Mouse (Mus musculus): Measurements from ENCODE around the gene Fnip1. TPM values are rescaled to one million over a fixed set of nuclear protein-coding genes. Genes with fewer than 3 reads are reported as not detected.

Fnip1 gene
- total RNA-seq, 2 experiments from 2014 or later, result 32.4 to 36.0 TPM

DNA sequence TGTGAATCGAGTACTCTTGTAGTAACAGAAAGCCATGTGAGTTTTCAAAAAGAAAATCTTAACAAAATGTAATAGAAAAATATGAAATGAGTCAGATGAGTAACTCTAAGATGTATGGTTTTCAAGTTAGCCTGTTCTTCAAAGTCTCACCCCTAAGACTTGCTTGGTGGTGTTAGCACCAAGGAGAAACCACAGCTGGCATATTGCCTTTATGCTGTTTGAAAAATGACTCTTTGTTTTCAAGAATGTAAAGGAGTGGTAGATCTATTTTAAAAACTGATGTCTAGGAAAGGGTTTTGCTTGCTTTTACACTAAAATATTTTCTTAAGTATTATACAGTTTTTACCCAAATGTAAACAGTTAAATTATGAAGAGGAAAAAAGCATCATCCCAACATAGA lies 16.5 kb downstream of the Fnip1 start:
- no peak for ATAC-seq (replicated peaks; ENCODE audit: poor library complexity)

DNA sequence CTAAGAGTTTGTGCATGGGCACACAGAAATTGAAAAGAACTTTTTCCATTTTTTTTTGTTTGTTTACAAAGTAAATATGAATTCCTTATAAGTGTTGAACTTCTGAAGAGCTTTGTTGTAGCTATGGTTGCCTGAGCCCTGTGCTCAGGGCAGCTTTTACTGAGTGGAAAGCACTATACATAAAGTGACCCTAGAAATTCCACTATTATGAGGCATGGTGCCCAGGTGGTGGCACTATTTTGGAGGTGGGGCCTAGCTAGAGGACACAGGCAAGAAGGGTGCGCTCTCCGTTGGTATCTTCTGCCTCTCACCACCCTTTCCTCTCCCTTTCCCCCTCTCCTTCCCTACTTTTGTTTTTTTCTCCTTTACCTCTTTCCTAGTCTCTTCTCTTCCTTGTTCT lies 18.9 kb downstream of the Fnip1 start:
- ATAC-seq (replicated peaks; ENCODE audit: poor library complexity), result 0 out of 2 replicates have a peak, but pooled peaks have one; percentile 26

DNA sequence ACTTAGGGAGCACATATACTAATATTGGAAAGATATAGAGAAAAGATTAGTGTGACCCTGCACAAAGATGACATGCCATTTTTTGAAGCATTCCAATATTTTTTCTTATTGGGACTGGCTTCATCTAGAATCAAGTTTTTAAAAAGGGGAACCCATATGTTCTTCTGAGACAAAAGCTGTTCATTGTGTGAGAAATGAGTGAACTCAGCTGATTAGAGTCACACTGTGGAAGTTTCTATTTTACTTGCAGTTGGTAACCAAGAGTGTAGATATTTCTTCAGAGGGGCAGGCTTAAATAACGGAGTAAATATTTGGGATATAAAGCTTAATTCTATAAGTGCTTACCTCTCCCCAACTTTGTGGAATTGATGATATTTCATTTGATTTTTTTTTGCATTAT lies 20.2 kb downstream of the Fnip1 start:
- ATAC-seq (replicated peaks; ENCODE audit: poor library complexity), result no peak

DNA sequence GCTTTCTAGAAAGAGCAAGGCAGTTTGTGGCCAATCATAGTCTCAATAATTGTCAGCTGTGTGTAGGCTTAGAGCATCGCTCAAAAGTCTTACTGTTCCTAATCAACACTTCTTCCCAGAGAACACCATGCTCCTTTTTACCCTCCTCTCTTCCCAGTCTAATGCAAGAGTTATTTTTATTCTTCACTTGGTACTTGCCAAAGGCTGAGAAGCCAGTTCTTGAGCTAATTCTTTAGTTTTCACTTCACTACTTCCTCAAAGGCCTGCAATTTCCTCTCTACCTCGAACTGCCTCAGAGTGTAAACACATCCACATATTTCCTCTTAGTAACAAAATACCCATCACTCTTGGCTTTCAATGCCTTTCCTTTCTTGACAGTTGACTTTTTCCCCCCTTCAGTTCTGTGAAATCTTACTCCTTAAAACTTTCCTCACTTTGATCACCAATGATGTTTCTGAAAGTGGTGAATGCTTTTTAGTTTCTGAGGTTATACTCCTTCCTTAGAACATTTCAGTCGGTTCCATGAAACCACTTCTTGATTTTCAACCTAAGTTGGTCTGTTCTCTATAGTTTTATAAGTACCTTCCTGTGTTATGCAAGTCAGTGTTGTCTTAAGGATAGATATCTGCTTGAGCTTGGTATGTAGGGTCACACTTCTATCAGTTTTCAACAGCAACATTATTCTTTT lies 26.7 kb downstream of the Fnip1 start:
- ATAC-seq (replicated peaks; ENCODE audit: poor library complexity), result peak; percentile 64

DNA sequence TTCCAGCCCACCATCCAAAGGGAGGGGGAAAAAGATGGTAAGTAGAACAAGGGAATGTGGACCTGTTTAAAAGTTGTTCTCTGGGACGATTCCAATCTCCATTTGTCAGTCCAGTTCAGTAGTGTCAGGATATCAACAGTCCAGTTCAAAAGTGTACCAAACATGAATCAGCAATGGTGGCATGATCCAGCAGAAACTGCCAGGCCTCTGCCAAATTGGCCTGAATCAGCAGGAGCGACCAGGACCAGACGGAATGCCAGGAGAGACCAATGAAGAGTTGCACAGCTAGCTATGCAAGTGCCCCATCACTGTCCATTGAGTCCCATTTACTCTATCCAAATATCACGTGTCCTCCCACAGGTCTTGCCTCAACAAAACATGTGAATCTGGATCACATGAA lies 34.2 kb downstream of the Fnip1 start:
- ATAC-seq (replicated peaks; ENCODE audit: poor library complexity), result no peak

DNA sequence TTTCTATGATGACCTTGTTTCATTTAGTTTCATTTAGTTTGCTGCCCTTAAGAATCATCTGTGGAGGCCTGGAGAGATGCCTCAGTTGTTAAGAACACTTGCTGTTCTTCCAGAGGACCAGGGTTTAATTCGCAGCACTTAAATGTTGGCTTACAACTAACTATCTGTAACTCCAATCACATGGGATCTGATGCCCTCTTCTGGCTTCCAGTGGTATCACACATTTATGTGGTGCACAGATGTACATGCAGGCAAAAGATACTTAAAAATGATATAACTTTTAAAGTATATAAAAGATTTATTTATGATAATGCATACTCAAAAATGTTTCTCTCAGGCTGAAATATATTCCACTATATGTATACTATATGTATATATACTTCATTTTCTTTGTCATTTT lies 40.4 kb downstream of the Fnip1 start:
- ATAC-seq (replicated peaks; ENCODE audit: poor library complexity), result peak; percentile 58; the same call in 1 of the 2 replicates

DNA sequence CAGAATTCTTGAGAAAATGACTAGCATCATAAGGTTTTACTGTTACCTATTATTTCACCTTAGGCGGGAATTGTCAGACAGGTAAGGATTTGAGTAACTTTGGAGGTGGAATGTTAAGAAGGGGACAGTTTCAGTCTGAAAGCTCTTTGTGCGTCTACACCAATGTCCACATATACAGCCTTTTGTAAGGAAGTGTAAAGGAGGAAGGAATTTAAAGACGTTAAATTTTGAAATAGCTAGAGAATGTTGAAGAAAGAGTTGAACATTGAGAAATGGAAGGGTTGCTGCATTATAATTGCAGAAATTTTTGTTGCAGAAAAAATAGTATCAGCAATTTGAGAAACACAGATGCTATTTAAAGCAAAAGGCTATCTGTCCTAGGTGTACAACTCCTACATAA lies 48.0 kb downstream of the Fnip1 start:
- peak; percentile 44; the same call in 1 of the 2 replicates for ATAC-seq (replicated peaks; ENCODE audit: poor library complexity)

DNA sequence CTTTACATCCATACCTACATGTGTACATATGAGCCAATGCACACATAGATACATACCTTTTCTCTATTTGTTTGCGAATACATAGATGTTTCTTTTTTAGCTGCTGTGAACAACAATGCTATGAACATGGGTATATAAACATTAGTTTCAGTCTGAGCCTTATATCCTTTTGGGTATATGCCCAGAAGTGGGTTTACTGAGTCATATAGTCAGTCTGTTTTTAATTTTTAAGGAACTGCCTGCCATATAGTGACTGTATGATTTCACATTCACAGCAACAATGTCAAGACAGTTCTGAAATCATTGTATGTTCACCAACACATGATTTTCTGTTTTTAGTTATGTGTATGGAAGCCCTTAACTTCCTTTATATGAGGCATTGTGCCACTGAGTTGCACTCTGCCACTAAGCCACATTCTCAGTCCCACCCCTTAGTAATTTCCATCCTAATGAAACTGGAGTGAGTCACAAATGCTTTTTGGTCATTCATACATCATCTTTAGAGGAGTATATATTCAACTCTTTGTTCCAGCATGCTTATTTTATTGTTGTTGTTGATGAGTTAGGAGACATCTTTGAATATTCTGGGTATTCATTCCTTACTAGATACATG lies 54.1 kb downstream of the Fnip1 start:
- ATAC-seq (replicated peaks; ENCODE audit: poor library complexity), result peak; percentile 57

DNA sequence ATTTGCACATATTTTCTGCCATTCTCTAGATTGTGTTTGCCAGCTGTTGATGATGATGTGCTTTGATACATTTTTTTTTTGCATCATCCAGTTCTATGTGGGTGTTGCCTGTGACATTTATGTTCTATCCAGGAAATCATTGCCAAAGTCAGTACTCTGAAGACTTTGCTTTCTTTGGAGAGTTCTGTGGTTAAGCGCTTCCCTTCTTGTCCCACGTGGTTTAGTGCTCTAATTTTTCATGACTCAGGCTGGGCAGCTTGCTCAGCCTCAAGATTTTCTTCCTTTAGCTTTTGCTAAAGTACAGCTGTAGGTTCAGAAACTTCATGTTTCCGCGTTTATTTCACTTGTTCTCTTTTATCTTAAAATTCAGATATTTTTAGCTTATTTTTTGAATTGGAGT lies 54.6 kb downstream of the Fnip1 start:
- peak; percentile 88 for ATAC-seq (replicated peaks; ENCODE audit: poor library complexity)

DNA sequence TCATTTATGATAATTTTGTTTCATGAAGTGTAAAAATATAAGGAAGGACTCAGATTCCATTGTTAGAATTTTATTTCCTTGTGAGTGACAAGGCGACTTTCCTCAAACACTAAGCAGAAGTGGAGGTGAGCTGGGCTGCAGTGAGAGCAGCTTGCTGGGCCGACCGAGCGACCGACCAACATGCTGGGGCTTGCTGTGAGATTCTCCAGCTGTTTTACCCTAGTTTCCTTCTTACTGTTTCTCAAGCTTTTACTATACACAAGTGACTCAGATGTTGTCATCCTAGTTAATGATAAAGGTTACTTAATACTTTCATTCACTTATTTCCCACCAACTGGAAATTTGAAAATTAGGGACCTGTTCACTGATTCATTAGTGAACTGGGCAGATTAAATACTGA lies 61.8 kb downstream of the Fnip1 start:
- ATAC-seq (replicated peaks; ENCODE audit: poor library complexity), result no peak

DNA sequence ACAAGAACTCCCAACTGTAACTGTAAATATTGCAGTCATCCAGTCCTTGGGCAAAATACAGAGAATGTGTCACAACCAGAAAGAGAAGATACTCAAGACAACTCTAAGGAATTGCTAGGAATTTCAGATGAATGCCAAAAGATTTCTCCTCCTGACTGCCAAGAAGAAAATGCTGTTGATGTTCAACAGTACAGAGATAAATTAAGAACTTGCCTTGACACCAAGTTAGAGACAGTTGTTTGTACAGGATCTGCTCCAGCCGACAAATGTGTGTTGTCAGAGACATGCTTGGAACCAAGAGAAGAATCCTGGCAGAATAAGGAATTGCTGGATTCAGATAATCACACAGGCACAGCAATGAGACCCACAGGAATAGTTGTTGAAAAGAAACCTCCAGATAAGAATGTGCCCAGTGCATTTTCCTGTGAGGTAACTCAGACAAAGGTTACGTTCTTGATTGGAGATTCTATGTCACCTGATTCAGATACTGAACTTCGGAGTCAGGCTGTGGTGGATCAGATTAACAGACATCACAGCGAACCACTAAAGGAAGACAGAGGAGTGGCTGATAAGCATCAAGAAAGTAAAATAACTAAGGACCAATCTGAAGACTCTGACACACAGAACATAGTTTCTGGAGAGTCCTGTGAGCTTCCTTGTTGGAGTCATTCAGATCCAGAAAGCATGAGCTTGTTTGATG lies 64.7 kb downstream of the Fnip1 start:
- ATAC-seq (replicated peaks; ENCODE audit: poor library complexity), result no peak

DNA sequence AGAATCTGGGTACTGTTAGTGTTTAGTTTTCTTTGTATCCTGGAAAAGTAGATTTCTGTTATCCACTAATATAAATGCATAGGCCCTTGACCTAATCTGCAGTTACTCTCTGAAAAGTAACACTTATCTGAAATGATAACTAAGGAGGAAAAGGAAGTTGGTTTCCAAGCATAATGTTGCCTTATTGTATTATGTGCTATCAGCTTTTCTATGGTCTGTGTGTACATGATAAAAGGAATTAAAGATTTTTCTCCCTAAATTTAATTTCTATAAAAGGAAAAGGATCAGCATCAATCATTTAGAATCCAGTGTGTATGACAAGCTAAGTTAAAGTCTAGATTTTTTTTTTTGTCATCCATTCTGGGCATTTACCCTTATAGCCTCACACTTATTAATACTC lies 75.6 kb downstream of the Fnip1 start:
- ATAC-seq (replicated peaks; ENCODE audit: poor library complexity), result no peak

DNA sequence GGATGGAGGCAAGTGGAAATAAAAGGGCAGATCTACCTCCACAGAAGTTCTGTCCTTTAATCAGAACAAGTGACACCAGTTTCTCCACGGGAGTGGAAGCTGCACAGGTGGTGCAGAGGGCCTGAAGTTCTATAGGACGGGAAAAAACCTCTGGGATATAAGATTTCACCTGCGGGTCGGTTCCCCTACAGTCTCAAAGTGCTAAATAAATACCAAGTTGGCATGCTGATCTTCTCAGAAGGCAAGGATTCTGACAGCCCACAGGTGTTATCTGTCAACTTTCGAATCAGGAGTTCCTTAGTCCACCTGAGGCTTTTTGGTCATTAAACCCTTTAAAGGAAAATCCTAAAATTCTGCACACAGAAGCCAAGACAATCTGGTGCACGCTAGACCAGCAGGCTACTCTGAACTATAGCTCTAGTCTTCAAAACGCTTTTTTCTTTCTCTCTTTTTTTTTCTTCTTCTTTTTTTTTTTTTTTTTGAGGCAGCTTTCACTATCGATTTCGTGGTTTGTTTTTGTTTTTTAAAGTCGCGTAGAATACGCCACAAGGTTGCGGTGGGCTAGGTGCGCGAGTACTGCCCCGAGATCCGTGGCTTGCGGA lies 84.0 kb downstream of the Fnip1 start:
- ATAC-seq (replicated peaks; ENCODE audit: poor library complexity), result no peak

DNA sequence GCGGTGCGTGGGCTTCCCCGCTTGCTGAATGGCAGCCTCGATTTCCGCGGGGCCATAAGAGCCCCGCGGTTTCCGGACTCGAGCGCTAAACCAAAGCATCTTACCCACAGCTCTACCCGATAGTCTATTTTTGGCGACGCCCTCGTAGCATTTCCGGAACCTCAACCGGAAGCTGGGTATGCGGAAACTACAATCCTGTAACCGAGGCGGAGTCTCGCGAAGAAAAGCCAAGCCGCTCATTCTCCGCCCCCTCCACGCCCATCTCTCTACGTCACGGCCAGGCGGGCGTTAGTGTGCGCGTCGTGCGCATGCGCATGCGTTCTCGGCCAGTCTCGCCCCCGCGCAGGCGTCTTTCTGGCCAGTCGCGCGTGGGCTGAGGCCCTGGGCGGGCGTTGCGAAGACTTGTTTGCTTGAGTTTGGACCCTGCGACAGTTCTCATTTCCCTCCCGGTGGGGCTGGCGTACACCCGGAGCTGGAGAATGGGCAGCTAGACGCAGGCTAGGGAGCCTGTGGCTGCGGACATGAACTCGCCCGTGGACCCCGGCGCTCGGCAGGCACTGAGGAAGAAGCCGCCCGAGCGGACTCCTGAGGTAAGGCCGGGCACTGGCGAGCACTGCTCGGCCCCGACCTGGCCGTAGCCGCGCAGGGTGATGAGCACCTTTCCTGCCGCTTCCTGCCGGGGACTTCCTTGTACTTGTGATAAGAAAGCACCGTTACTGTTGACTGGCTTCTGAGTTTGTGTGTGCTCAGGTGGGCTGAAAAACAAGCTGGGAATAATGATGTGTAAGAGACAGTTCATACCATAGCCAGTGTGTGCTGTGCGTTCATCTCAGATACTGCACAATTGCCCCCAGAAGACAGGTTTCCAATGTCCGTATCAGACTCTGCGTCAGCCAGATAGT lies 84.8 kb downstream of the Fnip1 start, which contains the start of gene Rapgef6:
Rapgef6 (plus strand) TSS at position 319 of the 902 bp plus-strand sequence.
- ATAC-seq (replicated peaks; ENCODE audit: poor library complexity), result peak; percentile 95

DNA sequence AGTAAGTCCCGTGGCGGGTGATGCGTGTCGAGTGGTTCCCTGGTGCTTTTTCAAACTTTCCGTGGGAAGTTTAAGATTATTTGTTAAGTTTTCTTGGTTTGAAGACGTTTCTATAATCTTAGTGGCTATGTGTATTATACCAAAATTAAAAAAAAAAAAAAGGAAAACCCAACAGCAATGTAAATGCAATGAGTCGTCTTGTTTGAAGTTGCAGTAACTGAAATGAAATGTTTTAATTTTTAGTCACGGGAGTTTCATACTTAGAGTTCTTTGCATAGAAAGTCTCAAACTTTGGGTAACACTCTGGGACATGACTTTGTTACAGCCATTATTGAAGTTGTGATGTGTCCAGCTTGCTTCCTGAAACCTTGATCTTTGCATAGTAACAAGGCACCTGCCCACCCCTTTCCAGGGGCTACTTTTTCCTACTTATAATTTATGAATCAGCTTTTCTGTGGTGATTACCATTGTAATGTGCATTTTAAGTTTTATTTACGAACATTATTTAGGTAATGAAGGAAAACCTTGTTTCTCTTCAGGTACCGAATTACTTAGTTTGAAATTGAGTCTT lies 85.5 kb downstream of the Fnip1 start:
- ATAC-seq (replicated peaks; ENCODE audit: poor library complexity), result no peak

DNA sequence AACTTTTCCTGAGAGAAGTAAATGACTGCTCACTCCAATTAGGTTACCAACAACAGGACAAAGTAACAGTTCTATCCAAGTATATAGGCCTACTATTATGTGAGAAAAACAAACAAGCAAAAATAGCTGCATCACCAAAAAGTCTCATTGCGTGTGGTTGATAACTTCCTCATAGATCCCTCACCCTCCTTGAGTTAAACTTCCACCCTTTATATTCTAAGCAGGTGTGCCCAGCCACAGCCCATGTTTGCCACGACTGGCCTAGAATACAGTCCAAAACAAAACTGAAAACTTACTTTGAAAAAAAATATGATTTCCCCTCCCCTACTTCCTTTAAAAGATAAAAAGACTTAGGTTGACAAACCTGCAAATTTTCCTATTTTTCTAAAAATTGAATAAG lies 90.0 kb downstream of the Fnip1 start:
- no peak for ATAC-seq (replicated peaks; ENCODE audit: poor library complexity)

DNA sequence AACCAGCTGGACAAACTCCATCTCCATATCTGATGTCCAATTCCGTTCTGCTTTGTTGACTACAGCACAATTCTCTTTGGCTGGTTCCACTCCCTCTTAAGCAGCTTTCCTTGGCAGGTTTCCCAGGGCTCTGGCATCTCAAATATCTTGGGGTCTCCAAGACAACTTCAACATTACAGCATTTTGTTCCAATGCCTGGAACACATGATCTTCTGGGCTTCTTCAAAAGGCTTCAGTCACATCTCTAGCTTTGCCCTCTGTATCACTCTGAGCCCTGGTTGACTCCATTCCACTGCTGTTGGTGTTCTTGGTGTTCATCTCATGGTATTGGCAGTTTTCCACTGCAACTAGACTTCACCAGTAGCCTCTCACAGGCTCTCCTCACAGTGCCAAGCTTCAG lies 92.4 kb downstream of the Fnip1 start:
- ATAC-seq (replicated peaks; ENCODE audit: poor library complexity), result no peak

DNA sequence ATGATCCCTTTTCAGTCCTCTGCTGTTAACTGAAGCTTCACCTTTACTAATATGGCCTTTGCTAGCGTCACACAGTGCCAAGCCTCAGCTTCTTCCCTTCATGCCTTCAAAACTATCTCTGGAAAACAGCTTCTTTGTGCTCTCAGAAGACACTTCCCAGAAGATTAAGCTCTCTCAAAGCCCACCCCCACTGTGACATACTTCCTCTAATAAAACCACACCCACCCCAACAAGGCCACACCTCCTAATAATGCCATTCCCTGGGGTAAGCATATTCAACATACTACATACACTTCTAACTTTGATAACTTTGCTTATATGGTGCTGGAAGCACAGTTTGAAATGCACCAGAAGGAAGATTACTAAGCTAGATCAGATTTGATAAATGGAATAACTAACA lies 92.9 kb downstream of the Fnip1 start:
- no peak for ATAC-seq (replicated peaks; ENCODE audit: poor library complexity)

DNA sequence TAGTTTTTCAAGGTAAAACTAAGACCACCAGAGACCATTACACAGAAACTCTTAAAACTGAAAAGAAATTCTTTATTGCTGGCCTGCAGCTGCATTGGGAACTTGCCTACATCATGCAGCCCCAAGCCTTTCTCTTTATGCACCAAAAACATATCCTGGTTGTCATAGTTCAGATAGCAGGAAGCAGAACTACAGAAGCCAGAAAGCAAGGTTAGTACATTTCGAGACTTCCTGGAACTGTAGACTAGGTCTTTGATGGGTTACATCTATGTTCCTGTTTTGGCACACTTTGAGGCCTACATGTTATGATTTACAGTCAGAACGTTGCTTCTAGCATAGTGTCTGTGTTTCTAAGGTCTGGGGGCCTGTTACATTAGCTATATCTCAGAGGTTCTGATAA lies 95.8 kb downstream of the Fnip1 start:
- peak; percentile 56 for ATAC-seq (replicated peaks; ENCODE audit: poor library complexity)

DNA sequence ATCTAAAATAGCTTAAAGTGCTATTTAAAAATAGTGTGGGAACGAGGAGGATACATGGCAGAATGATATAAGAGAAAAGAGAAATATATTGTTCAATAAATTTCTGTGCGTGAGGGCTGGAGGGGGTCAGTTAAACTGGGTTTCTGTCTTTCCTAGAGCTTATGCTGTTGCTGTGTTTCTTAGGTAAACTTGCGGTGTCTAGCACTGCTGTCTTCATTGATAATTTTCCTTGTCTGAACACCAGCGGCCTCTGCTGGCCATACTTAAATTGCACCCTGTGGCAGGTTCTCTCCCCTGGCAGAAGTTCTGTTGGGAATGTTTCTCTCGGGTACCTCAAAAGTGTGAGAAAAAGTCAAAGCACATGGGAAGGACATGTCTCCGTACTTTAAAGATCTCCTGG lies 96.9 kb downstream of the Fnip1 start:
- ATAC-seq (replicated peaks; ENCODE audit: poor library complexity), result peak; percentile 92

Data from megakaryocyte progenitor cell, adult 5-6 weeks (primary cell).